Mouse (Mus musculus): Measurements from ENCODE around the gene Tagln. TPM values are rescaled to one million over a fixed set of nuclear protein-coding genes. Genes with fewer than 3 reads are reported as not detected.

Tagln gene
- polyA plus RNA-seq, 1 experiment = 103 TPM

GRCm38 (mm10) chr9:45941329-45941888 is 5.6 kb upstream of the Tagln start:
- H3K4me3 ChIP-seq (ENCODE audit: extremely low read depth, insufficient read depth, insufficient read length) = no peak overlapping the region
- H3K27ac ChIP-seq (ENCODE audit: insufficient read depth, low read length) = no peak overlapping the region
- H3K27me3 ChIP-seq (ENCODE audit: control insufficient read depth, insufficient read depth, low read length) = no peaks in the 10 kb centered on the region
- H3K4me1 ChIP-seq (ENCODE audit: control insufficient read depth, insufficient read depth, insufficient read length) = peaks cover 25% of the 10 kb centered on the region
- WGBS = 90% methylated on average over 18 of the region's 18 CpGs
- DNase-seq (ENCODE audit: low read depth in 1 of 2, low spot score in 2 of 2) = no peak
- TF ChIP-seq CTCF (IDR thresholded peaks at IDR 0.05; ENCODE audit: extremely low read depth, insufficient read depth, insufficient read length, insufficient replicate concordance) = no peak
- no peak for TF ChIP-seq POLR2A (IDR thresholded peaks at IDR 0.05; ENCODE audit: low read depth, low read length)
- H3K36me3 ChIP-seq (ENCODE audit: control insufficient read depth, insufficient read depth, low read length) = peaks cover 42% of the 10 kb centered on the region

- Histone ChIP-seq H3K36me3 (ENCODE audit: control insufficient read depth, insufficient read depth, low read length) (peaks cover 42% of the 10 kb centered on the region), H3K27me3 (ENCODE audit: control insufficient read depth, insufficient read depth, low read length) (no peaks in the 10 kb centered on the region), H3K27ac (ENCODE audit: insufficient read depth, low read length) (no peak overlapping the region), H3K4me1 (ENCODE audit: control insufficient read depth, insufficient read depth, insufficient read length) (peaks cover 11% of the 10 kb centered on the region; the same call in 1 of the 2 replicates), H3K4me3 (ENCODE audit: extremely low read depth, insufficient read depth, insufficient read length) (no peak overlapping the region)
- no peak for DNase-seq (ENCODE audit: low read depth in 1 of 2, low spot score in 2 of 2)
- no peak for TF ChIP-seq POLR2A (IDR thresholded peaks at IDR 0.05; ENCODE audit: low read depth, low read length)
- no peak for TF ChIP-seq CTCF (IDR thresholded peaks at IDR 0.05; ENCODE audit: extremely low read depth, insufficient read depth, insufficient read length, insufficient replicate concordance)
- WGBS = 88% methylated on average over 6 of the region's 6 CpGs
Measured at GRCm38 (mm10) chr9:45939794-45940193, 3.9 kb upstream of the Tagln start.

GRCm38 (mm10) chr9:45938952-45939637 is 3.2 kb upstream of the Tagln start:
- no peaks in the 10 kb centered on the region for H3K27me3 ChIP-seq (ENCODE audit: control insufficient read depth, insufficient read depth, low read length)
- no peak for DNase-seq (ENCODE audit: low read depth in 1 of 2, low spot score in 2 of 2)
- peaks cover 42% of the 10 kb centered on the region for H3K36me3 ChIP-seq (ENCODE audit: control insufficient read depth, insufficient read depth, low read length)
- TF ChIP-seq CTCF (IDR thresholded peaks at IDR 0.05; ENCODE audit: extremely low read depth, insufficient read depth, insufficient read length, insufficient replicate concordance) (no peak), POLR2A (IDR thresholded peaks at IDR 0.05; ENCODE audit: low read depth, low read length) (no peak)
- 77% methylated on average over 15 of the region's 15 CpGs for WGBS
- no peak overlapping the region for H3K27ac ChIP-seq (ENCODE audit: insufficient read depth, low read length)
- H3K4me3 ChIP-seq (ENCODE audit: extremely low read depth, insufficient read depth, insufficient read length) = no peak overlapping the region
- H3K4me1 ChIP-seq (ENCODE audit: control insufficient read depth, insufficient read depth, insufficient read length) = peaks cover 4% of the 10 kb centered on the region; the same call in 1 of the 2 replicates

GRCm38 (mm10) chr9:45938088-45938487 is 2.2 kb upstream of the Tagln start:
- Histone ChIP-seq H3K4me3 (ENCODE audit: extremely low read depth, insufficient read depth, insufficient read length) (no peak overlapping the region), H3K36me3 (ENCODE audit: control insufficient read depth, insufficient read depth, low read length) (peaks cover 36% of the 10 kb centered on the region), H3K27me3 (ENCODE audit: control insufficient read depth, insufficient read depth, low read length) (no peaks in the 10 kb centered on the region), H3K4me1 (ENCODE audit: control insufficient read depth, insufficient read depth, insufficient read length) (no peaks in the 10 kb centered on the region), H3K27ac (ENCODE audit: insufficient read depth, low read length) (no peak overlapping the region)
- TF ChIP-seq CTCF (IDR thresholded peaks at IDR 0.05; ENCODE audit: extremely low read depth, insufficient read depth, insufficient read length, insufficient replicate concordance) (no peak), POLR2A (IDR thresholded peaks at IDR 0.05; ENCODE audit: low read depth, low read length) (no peak)
- 96% methylated on average over 8 of the region's 8 CpGs for WGBS
- DNase-seq (ENCODE audit: low read depth in 1 of 2, low spot score in 2 of 2) = no peak

- Histone ChIP-seq H3K4me1 (ENCODE audit: control insufficient read depth, insufficient read depth, insufficient read length) (no peaks in the 10 kb centered on the region), H3K27ac (ENCODE audit: insufficient read depth, low read length) (no peak overlapping the region), H3K36me3 (ENCODE audit: control insufficient read depth, insufficient read depth, low read length) (peaks cover 25% of the 10 kb centered on the region), H3K4me3 (ENCODE audit: extremely low read depth, insufficient read depth, insufficient read length) (no peak overlapping the region), H3K27me3 (ENCODE audit: control insufficient read depth, insufficient read depth, low read length) (no peaks in the 10 kb centered on the region)
- peak in 1 of 2 experiments; percentile 47 for DNase-seq (ENCODE audit: low read depth in 1 of 2, low spot score in 2 of 2)
- TF ChIP-seq POLR2A (IDR thresholded peaks at IDR 0.05; ENCODE audit: low read depth, low read length) (no peak), CTCF (IDR thresholded peaks at IDR 0.05; ENCODE audit: extremely low read depth, insufficient read depth, insufficient read length, insufficient replicate concordance) (peak; percentile 49; the same call in 1 of the 2 replicates)
- whole genome bisulfite sequencing = 33% methylated on average over 3 of the region's 3 CpGs
Measured at GRCm38 (mm10) chr9:45936883-45937282, 1.0 kb upstream of the Tagln start.

GRCm38 (mm10) chr9:45932571-45933415 is 3.1 kb downstream of the Tagln start:
- 66% methylated on average over 11 of the region's 11 CpGs for WGBS
- no peak for DNase-seq (ENCODE audit: low read depth in 1 of 2, low spot score in 2 of 2)

More at GRCm38 (mm10) chr9:45932571-45933415, 3.1 kb downstream of the Tagln start:
- H3K4me3 ChIP-seq (ENCODE audit: extremely low read depth, insufficient read depth, insufficient read length) = no peak overlapping the region
- TF ChIP-seq POLR2A (IDR thresholded peaks at IDR 0.05; ENCODE audit: low read depth, low read length) (no peak), CTCF (IDR thresholded peaks at IDR 0.05; ENCODE audit: extremely low read depth, insufficient read depth, insufficient read length, insufficient replicate concordance) (no peak)
- H3K4me1 ChIP-seq (ENCODE audit: control insufficient read depth, insufficient read depth, insufficient read length) = no peaks in the 10 kb centered on the region
- no peaks in the 10 kb centered on the region for H3K27me3 ChIP-seq (ENCODE audit: control insufficient read depth, insufficient read depth, low read length)
- peaks cover 13% of the 10 kb centered on the region for H3K36me3 ChIP-seq (ENCODE audit: control insufficient read depth, insufficient read depth, low read length)
- peak overlapping the region; percentile 2; the same call in 1 of the 2 replicates for H3K27ac ChIP-seq (ENCODE audit: insufficient read depth, low read length)

Data from spleen, adult 2 months (tissue).